Mouse (Mus musculus) urinary bladder, postnatal 36 days (tissue): ENCODE results near the gene F9.
"Not testable (repeated sequence)": the region's sequence is repeated elsewhere in the genome, so short reads cannot be mapped to it uniquely, and the experiment has no call there.

ENCODE experiments used
- DNase-seq, 2 experiments: peaks; one replicate each; pipeline ENCODE4 v3.0.0; 2022; ENCODE audit warnings: low spot score in 2 of 2, mixed read lengths in 1 of 2

Gene F9

DNA sequence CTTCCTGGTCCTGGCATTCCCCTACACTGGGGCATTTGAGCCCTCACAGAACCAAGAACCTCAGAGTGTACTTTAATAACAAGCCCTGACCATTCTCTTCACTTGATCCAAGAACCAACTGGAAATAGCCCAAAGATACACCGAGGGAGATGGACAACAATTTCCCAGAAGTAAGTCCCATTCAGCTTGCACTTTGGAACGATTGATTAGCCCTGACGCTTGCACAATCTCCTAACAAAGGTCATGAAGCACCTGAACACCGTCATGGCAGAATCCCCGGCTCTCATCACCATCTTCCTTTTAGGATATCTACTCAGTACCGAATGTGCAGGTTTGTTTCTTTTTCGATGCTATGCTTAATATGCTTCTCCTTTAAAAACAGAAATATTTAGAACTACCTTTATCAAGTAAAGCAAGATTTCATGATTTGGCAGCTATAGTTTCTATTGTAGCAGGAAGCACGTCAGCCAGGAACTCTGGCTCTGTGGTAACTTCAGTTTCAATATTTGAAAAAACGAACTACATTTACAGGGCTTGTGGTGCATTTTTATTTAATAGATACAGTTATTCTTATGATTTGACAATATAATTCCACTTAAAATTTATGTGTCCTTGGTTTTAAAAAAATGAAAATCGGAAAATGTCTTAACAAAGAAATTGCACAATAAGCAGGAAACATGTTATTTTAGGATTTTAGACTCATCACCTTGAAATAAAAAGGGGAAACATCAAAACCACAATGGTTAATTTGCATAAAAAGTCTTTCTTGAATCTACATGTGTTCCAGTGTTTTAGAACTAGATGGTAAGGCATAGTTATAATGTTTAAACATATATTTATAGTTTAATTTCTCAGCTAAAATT is at the start of gene F9:
F9 (plus strand) TSS at position 244 of the 863 bp plus-strand sequence.
- no peak for DNase-seq

GRCm38 (mm10) chrX:59969767-59970166 is 29.5 kb upstream of the F9 start:
- not testable (repeated sequence) for DNase-seq

GRCm38 (mm10) chrX:60000084-60000443 is 800 bp downstream of the F9 start:
- no peak for DNase-seq

DNA sequence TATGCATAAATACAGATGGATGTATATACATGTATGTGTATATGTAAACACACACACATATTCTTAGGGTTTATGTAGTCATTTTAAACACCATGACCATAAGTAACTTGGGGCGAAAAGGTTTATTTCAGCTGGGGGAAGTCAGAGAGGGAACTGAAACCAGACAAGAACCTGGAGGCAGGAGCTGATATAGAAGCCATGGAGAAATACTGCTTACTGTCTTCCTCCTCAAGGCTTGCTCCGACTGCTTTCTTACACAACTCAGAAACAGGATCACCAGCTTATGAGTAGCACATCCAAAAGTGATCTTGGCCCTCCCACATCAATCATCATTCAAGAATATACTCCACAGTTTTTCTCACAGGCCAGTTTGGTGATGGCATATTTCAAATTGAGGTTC is 2.2 kb downstream of the F9 start:
- DNase-seq, result no peak

- DNase-seq, result peak in 1 of 2 experiments; percentile 10
These were observed 13.9 kb downstream of the F9 start for GRCm38 (mm10) chrX:60013084-60013676.

- DNase-seq, result no peak
These were observed 15.3 kb downstream of the F9 start for GRCm38 (mm10) chrX:60014588-60014987.

GRCm38 (mm10) chrX:60021007-60021406 is 21.7 kb downstream of the F9 start:
- no peak for DNase-seq

GRCm38 (mm10) chrX:60021595-60021994 is 22.3 kb downstream of the F9 start:
- DNase-seq, result no peak

DNA sequence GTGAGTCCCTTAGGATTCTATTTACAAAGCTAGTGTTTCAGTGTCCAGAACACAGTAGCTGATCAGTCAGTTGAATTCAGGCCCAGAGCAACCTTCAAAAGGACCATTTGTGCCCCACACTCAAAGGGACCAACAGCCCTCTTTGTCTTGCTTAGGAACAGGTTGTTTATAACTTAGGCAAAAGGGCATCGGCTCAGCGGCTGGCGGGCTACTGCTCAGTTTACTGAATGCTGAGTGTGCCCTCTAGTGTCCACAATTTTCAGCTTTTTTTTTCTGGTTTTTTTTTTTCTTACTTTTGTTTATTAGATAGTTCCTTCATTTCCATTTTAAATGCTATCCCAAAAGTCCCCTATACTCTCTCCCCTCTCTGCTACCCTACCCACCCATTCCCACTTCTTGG is 27.4 kb downstream of the F9 start:
- DNase-seq, result no peak

- DNase-seq, result no peak
These were observed 55.5 kb downstream of the F9 start for GRCm38 (mm10) chrX:60054745-60055144.

DNA sequence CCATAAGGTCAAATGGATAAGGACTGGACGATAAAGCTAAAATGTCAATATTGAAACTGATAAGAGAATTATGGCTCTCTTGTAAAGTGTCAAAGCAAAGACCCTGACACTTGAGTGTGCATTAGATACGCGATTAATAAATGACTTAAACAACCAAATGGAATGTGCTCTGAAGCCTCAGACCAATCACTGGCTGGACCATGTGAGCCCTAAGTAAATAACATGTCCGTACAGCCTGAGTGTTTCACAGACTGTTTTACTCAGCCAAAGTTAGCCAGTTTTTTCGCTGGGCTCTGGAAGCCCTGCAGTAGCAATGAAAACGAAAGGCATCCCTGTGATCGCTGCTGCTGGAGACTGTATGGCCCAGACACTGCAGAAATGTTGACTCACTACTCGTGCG is 55.9 kb downstream of the F9 start:
- DNase-seq, result no peak

- no peak for DNase-seq
These were observed 76.1 kb downstream of the F9 start for GRCm38 (mm10) chrX:60075359-60075758.
